Mouse (Mus musculus) neutrophil, adult 65 days (primary cell): ENCODE results near the gene Gm26727. TPM values are rescaled to one million over a fixed set of nuclear protein-coding genes. Genes with fewer than 3 reads are reported as not detected.

Experiments
- total RNA-seq: library from RNA; stranded (reverse); gene quantifications from 2 replicates; pipeline ENCODE4 v1.2.4, GENCODE M21; 2023

Gene Gm26727
- total RNA-seq: not detected in 2 replicates

GRCm38 (mm10) chr2:67433081-67433480 is at the start of gene Gm26727:
Gm26727 (minus strand) TSS chr2:67433181.

GRCm38 (mm10) chr2:67445780-67446179 is 12.8 kb upstream of the Gm26727 start, which contains the start of gene Xirp2:
Xirp2 (plus strand) TSS chr2:67446002.

GRCm38 (mm10) chr2:67413425-67413824 is 19.6 kb downstream of the Gm26727 start, which contains the start of gene Gm21830:
Gm21830 (plus strand) TSS chr2:67413725.

Other genes with a start within 250 kb of the Gm26727 start
- gene Gm21830, start 19.5 kb downstream of the Gm26727 start, total RNA-seq: not detected in 2 replicates
- not detected in 2 replicates for gene Xirp2, start 12.8 kb upstream of the Gm26727 start, total RNA-seq
- not detected in 2 replicates for gene B3galt1, start 132.7 kb upstream of the Gm26727 start, total RNA-seq